Mouse (Mus musculus): Measurements from ENCODE around the gene Ltf.

- TF ChIP-seq BHLHE40 (IDR thresholded peaks at IDR 0.05; ENCODE audit: borderline replicate concordance, low read depth, low read length): no peak
- no peak for TF ChIP-seq TCF12 (IDR thresholded peaks at IDR 0.05; ENCODE audit: low read depth, low read length)
- no peak for TF ChIP-seq CTCF (IDR thresholded peaks at IDR 0.05 in 2 of 3, conservative IDR thresholded peaks at IDR 0.05 in 1 of 3; ENCODE audit: control insufficient read depth in 1 of 3, insufficient read depth in 1 of 3, low read depth in 2 of 3, low read length in 3 of 3, poor library complexity in 1 of 3, severe bottlenecking in 1 of 3)
- no peak for TF ChIP-seq POLR2A (IDR thresholded peaks at IDR 0.05; ENCODE audit: control insufficient read depth in 1 of 2, insufficient read depth in 1 of 2, low read depth in 1 of 2, low read length in 2 of 2, poor library complexity in 1 of 2)
- TF ChIP-seq GATA1 (IDR thresholded peaks at IDR 0.05; ENCODE audit: low read depth, low read length): no peak
- TF ChIP-seq JUND (IDR thresholded peaks at IDR 0.05; ENCODE audit: low read depth, low read length): no peak
- TF ChIP-seq MYB (IDR thresholded peaks at IDR 0.05; ENCODE audit: low read depth, low read length): no peak
- no peak for TF ChIP-seq KAT2A (conservative IDR thresholded peaks at IDR 0.05; ENCODE audit: low read depth, low read length)
- no peak for TF ChIP-seq USF1 (IDR thresholded peaks at IDR 0.05; ENCODE audit: low read depth, low read length)
- TF ChIP-seq POLR2AphosphoS5 (IDR thresholded peaks at IDR 0.05; ENCODE audit: borderline replicate concordance, low read depth, low read length): no peak
- TF ChIP-seq POLR2AphosphoS2 (IDR thresholded peaks at IDR 0.05; ENCODE audit: low read length): no peak
- TF ChIP-seq GABPA (IDR thresholded peaks at IDR 0.05; ENCODE audit: low read depth, low read length): no peak
- no peak for TF ChIP-seq ETS1 (IDR thresholded peaks at IDR 0.05; ENCODE audit: low read depth, low read length)
Measured at GRCm38 (mm10) chr9:111062840-111063239, 43.8 kb downstream of the Ltf start.

Data from MEL (cell line).